Mouse (Mus musculus) c-Kit-positive CD71-negative TER-119-negative erythroid progenitor cells, embryonic 14.5 days (primary cell): ENCODE data around the gene Otogl.
"Not testable (repeated sequence)": the region's sequence is repeated elsewhere in the genome, so short reads cannot be mapped to it uniquely, and the experiment has no call there.

Experiments
- DNase-seq: peaks from one replicate; pipeline ENCODE4 v3.0.0-alpha.2; 2013; ENCODE audit warnings: low read depth

Otogl gene

DNA sequence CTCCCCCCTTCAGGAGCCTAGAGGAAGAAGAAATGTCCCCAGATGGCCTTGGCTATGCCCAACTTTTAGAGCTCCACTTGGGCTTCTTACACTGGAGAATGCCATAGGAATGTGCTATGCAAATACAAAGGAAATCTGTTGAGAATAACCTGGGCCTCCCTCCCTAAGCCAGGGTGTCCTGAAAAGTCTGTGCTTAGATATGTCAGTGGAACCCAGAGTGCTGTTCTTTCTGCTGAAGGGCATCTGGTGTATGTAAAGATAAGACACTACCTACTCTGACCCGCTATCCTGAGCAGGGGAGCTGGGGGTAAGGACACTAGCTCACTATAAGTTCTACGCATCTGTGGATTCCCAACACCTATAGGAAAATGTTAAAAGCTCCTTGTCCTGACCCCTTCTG lies 106.7 kb downstream of the Otogl start:
- DNase-seq: no peak

DNA sequence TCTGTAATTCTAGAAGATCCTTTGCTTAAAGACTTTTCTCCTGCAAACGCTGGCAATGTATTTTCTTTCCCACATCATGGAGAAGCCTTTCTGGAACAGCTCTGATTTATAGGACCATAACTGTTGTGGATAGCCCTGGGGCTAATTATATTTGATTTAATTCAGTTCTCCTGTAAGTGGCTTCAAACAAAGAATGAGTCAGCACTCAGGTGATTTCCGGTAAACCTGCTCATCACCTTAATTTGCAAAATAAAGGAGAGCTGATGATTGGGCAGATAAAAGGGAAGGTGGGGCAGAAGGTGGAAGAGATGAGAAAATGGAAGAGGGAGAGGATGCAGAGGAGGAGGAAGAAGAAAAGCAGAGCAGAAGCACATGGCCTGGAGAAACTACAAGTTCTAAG lies 107.6 kb downstream of the Otogl start:
- DNase-seq: not testable (repeated sequence)

DNA sequence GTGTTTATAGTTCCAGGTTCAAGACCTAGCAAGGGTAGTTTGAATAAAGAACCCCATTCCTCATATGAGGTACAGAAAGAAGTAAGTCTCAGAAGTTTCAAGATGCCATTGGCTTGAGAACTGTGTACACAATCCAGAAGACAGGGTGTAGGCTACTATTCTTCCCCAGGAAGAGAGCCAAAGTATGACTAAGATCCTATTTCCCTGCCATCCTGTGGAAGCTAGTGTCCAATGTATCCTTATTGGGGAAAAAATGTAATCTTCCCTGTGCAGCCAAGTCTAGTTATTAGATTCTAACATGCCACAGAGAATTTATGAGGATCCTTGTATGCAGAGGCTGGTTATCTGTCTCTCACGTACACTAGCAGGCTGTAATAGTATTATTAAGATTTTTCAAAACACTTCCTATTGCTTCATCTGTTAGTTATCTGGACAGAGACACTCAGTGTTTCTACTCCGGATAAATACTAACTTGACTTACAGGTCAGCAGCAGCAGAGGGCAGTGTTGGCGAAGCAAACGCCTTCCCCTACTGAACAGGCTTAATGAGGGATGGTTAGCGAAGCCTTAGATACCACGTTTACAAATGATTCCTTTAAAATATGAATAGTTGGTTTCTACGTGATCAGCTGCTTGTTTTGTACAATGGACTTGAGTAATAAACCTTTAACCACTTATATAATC lies 112.1 kb downstream of the Otogl start:
- peak; percentile 25 for DNase-seq

DNA sequence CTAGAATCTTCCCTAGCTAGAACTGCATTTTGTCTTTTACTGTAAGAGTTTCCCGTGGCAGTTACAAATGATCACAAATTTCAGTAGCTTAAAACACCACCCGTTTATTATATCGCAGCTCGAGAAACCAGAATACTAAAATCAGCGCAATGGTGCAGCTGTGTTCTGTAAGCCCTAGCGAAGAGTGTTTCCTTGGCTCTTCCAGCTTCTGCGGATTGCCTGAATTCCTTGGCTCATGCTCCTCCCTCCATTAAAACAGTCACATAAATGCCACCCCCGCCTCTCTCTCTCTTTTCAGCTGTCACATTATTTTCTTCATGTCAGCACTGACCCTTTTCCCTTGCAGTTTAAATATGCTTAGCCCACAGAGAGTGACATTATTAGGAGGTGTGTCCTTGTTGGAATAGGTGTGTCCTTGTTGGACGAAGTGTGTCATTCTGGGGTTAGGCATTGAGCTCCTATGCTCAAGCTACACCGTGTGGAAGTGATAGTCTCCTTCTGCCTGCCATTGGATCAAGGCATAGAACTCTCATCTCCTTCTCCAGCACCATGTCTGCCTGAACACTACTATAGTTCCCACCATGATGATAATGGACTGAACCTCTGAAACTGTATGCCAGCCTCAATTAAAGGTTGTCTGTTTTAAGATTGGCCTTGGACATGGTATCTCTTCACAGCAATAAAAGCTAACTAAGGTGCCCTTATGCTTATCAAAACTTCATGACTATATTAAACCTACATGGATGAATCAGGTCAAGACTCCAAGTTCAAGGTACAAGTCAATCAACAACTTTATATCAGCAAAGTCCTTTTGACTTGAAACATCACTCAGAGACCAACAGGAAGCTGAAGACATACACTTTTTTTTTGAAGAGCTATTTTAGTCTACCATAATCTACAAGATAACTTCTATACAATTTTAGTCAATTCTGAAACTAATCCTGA lies 116.8 kb downstream of the Otogl start:
- DNase-seq: no peak

DNA sequence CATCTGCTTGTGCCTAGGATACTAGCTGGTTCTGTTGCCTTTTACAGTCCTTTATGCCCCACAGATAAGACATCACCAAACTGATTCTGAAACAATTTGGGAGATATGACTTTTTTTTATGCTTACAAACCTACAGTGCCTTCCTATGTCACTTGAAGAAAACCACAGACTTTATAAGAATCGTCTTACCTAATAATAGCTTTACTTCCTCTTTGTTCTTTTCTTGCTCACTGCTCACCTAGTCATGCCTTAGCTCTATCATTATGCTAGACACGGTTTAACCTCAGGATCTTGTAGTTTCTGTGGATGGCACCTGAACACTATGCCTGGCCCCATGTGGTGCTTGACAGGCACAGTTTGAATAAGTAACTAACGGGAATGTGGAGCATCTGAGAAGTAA lies 119.4 kb downstream of the Otogl start:
- no peak for DNase-seq

DNA sequence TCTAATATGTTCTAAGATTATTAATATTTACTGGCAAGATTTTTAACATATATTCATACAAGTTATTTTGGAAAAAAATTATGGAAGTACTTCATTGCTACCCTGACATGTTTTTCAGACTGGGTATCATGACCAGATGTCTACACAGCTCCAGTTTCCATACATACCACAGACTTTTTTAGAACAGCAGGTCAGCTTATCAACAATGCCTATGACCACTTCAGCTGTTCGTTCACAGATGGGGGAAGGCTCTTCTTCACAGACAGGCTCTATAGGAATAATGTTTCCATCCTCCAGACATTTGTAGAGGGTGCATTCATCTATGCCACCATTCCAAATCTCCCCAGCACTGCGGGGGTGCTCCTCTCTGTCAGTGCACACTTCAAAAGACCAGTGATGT lies 132.4 kb downstream of the Otogl start:
- DNase-seq: no peak

DNA sequence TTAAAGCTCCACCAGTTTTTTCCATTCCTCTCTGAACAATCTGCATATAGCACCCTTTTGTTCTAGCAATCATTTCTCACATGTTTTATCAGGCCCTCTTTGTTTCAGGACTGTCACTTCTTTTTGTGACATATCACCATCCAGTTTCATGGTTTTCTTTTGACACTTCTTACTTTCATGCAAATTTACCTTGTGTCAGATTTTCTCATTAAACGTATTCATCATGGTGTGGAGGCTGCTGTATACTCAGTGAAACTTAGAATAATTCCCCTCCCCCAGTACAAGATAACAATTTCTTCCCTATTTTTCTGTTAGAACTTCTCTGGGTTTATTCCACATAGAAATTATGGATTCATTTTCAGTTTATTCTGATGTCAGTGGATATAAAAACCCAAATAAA lies 152.3 kb downstream of the Otogl start:
- DNase-seq: no peak

DNA sequence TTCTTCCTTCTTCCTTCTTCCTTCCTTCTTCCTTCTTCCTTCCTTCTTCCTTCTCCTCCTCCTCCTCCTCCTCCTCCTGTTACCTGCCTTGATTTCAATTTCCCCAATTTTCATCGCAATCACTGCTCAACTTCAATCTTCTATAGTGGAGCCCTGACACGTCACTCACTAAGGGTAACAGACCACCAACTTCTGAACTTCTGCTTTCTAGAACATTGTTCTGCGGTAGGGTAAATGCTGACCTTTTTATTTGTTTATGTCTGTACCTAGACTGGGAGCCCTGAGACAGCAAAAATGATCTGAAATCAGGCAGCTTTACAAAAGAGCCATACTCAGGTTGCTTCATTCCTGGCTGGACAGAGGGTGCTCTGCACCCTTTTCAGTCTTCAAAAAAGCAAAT lies 158.5 kb downstream of the Otogl start:
- no peak for DNase-seq

DNA sequence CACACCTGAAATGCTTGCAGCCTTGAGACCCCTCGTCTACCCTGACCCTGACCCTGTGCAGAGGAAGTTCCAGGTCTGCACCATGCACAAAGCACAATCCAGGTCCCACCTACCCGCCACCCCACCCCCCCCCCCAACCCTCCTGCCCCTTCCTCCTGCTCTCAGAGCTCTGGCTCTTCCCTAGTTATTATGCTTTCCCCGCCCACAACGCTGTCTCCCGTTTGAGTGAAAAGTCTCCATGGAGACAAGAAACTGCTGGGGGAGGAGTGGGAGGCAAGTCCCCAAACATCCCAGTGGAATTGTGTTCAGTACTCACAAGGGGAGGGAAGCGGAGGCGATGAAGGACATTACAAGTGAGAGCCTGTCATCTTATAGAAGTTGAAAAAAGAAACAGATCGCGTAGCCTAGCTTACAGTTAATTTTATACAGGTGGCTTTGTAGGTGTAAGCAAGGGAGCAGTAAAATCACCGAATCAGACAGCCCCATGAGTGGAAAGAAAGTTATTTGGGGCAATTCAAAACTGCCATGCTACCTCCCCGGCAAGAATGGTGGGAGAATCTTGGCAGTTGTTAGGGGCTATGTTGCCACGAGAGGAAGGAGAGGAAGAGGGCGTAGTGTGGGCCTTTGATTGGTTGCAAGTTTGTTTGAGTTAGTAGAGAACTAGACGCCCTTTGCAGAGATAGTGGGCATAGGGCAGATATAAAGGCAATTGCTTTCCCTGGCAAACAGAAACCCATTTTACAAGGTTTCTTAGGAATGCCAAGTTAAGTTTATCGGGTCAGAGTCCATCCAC lies 159.4 kb downstream of the Otogl start:
- DNase-seq: no peak

DNA sequence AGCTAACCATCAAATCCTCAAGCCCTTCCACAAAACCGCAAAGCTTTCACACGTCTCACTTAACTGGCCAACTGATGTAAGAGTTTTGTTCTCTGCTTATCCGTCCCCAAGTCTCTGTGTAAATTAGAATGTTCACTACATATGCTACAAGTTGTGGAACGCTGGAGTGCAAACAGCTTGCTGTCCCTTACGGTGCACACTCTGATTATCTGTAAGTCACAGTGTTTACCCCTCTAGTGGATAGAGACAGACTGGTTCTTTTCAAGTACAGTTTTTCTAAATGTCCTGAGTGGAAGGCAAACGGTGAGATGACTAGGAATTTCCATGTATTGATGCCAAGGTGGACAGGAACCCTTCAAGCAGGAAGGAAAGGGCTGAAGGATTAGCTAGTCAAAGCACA lies 160.0 kb downstream of the Otogl start:
- no peak for DNase-seq

DNA sequence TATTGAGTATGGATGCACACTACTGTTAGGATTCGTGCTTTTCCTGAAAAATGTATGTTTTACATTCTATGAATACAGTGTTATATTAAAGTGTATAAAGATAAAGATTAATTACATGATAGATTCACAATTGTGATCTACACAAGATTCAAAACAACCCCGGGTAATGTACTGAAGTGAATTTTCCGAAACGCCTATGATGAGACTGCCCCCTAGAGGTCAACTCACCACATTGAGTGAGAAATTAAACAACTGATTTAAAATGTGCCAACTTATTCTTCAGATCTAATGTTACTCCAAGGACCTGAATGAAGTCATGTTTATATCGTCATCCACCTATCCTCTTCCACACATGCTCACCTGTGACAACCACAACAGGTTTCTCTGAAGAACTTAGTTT lies 164.4 kb downstream of the Otogl start:
- DNase-seq: peak; percentile 7

DNA sequence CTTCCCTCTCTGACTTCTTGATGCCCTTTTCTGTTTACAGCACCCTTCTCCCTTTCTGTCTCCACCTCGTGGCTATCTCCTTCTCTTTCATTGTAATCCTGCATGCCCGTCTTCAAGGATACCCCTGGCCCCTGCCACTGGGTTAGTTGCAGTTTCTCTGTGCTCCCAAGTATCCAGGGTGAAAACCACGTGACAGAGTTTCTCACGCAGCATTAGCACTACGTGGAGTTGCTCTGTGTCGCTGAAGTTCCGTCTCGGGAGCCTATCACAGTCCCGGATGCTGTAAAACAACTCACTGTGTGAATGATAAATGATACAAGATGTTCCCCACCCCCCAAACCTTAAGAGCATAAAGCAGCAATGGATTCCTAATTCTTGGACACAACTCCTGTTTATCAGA lies 165.2 kb downstream of the Otogl start:
- DNase-seq: no peak

DNA sequence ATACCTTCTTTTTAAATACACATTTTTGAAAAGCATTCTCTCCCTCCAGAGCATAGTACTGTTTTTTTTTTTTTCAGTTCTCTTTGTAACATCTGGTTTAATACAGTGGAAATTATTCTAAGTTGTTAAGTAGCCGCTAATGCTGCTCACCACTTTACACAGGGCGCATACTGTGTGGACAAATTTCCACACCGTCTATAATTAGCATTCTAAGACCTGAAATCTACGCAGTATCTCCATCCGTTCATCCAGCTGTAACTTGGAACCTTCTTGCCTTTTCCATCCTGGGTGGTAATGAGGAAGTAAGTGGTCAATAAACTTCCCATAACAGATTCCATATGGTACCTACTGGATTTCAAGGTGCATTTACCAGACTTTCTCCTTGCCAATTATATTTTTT lies 172.1 kb downstream of the Otogl start:
- DNase-seq: no peak

DNA sequence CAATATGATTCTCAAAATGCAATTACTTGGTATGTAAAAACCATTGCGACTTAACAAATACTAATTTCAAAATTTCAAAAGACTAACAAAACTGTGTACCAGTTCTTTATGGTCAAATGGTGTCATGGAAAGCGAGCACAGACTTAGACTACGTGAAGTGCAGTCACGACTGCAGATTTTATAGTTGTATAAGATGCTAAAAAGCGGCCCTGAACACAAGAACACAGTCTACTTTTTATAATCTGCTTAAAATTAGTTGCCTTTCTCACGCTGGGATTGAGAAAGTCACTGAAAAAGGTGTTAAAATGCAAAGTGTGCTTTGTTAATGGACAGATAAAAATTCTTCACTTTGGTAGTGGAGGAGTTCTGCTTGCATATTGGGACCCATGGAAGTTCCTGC lies 174.2 kb downstream of the Otogl start:
- DNase-seq: no peak

DNA sequence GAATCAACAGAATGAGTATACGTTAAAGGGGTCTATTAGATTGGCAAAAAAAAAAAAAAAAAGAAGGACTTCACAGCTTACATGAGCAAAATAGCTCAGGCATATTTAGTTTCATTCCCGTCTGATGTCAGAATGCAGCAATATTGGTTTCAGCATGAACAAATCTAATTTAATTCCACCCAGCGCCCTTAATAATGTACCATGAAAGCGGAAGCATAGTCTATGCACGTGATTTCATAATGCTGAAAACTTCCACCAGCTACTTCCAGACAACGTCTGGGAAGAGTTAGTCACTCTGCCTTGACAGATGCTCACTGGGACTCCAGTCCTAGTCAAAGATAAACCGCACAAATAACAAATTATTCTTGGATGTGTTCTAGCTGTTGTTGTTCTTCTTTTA lies 176.5 kb downstream of the Otogl start:
- DNase-seq: no peak

DNA sequence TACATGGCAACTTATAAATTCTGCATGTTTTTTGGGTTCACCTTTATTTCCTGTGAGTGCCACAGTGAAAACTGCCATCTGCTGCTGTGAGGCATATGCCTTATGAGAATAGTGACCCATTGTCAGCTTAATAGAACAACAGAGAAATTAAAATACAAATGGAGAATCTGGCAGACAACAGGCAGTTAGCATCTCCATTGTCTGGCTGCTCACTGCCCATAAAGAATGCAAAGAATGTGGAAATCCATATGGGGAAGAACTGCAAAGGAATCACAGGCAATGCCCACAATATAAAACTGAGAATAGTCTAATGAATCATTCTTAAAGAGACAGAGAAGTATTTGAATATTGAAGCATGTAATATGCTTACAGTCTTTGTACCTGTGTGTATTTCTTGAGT lies 177.6 kb downstream of the Otogl start:
- no peak for DNase-seq

DNA sequence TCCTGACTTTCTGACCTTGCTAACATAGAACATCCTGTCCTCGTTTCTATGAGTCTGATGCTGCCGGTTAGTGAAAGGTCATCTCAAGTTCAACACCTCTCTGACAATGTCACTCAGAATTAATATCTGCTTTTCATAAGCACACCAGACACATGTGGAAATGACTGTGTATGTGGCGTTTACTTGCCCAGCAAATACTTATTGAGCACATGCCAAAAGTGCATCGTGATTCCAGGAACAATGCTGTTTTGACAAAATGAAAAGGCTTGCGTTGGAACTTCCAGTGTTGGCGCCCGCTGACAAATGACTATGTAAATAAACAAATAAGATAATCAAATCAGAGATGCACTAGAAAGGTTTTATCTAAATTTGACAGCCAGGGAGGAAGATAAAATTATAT lies 186.3 kb downstream of the Otogl start:
- DNase-seq: no peak

DNA sequence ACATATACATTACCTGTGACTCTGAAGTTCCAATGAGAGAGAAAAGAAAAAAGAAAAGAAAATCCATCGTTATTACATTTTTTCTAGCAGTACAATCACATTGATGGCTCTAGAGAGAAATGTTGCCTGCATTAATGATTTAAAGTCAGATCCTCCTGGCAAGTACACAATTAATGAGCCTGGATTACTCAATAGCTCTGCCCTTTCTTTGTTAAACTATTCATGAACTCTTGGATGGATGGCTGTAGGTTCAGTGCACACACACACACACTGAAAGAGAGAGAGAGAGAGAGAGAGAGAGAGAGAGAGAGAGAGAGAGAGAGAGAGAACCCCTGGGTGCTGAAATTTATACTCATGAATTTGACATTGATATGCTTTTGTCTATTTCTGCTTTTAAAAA lies 192.1 kb downstream of the Otogl start, which contains the start of gene Ptprq:
Gene Ptprq (minus strand): TSS at position 246 of the 400 bp plus-strand sequence.
- DNase-seq: no peak
